Mouse (Mus musculus): ENCODE data around the gene Gen1.

The Gen1 gene

DNA sequence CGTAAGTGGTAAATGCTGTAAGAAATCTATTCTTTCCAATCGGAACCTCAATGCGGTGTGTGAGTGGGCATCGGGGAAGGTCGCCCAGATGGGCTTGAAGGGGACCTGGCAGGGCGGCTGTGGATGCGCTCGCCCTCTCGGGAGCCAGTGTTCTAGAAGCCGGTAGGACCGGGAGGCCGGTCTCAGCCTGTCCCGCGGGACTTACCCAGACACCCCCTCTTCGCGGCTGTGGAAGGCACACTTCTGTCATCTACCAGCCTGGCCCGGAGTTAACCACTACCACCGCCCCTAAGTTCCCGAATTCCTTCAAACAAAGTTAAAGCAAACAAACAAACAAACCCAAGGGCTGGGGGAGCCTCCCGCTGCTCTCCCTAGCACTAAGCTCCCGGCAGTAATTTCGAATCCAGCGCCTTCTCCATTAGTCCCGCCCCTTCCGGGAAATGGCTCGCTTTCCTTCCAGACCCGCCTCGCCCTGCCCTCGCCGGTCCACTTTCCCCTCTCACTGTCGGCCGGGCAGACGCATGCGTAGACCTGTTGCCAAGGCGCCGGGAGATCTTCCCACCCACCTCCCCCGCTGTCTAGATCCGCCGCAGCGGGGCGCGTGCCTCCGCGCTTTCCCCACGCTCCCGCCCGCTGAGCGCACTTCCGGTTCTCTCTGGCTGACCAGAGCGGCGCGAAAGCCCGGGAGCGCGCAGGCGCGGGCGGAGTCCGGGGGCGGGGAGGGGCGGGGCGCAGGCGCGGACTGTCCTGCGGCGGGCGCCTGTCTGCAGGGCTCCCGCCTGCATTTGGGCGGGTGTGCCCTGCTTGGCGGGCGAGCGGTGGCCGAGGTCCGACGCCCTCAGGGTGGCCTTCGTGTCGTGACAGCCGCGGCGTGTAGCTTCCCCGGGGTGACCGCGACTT lies at the start of gene Gen1, which contains the start of gene Smc6:
Gene Gen1, minus strand, starts transcription at position 420 of the 900 bp plus-strand sequence.
Gene Smc6, plus strand, starts transcription at position 505 of the 900 bp plus-strand sequence.
- DNase-seq (ENCODE audit: low spot score), result peak; percentile 95

DNA sequence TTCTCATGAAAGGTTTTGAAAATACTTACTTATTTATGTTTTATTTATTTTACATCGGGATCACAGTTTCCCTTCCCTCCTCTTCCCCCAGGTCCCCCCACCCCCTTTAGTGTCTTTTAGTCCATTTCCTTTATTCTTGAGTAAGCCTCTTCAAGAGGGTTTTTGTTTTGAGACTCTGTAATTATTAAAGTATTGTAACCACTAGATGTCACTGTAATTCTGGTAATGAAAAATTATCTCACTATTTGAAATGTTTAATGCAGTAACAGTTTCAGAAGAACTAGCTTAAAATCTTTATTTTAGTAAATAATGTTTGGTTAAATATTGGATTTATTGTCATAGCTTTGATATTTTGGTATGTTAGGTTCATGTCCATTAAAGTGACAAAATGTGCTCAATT lies 48.2 kb upstream of the Gen1 start:
- no peak for DNase-seq (ENCODE audit: low spot score)

DNA sequence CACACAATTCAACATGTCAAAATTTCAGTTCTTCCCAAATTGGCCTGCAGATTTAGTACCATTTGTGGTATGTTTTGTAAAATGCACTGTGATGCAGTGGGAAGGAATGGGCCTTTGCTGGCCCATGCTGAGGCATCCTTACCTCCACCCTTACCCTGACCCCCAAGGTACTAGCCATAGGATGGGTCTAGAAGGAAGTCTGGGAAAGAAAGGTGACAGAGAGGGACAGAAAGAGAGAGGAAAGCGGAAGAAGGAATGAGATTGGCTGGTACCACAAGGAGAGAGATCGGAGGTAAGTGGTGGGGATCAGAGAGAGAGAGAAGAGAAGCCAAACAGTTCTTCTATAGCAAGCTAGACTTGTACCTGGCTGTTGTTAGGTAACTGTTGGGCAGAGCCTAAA lies 45.5 kb upstream of the Gen1 start:
- no peak for DNase-seq (ENCODE audit: low spot score)

DNA sequence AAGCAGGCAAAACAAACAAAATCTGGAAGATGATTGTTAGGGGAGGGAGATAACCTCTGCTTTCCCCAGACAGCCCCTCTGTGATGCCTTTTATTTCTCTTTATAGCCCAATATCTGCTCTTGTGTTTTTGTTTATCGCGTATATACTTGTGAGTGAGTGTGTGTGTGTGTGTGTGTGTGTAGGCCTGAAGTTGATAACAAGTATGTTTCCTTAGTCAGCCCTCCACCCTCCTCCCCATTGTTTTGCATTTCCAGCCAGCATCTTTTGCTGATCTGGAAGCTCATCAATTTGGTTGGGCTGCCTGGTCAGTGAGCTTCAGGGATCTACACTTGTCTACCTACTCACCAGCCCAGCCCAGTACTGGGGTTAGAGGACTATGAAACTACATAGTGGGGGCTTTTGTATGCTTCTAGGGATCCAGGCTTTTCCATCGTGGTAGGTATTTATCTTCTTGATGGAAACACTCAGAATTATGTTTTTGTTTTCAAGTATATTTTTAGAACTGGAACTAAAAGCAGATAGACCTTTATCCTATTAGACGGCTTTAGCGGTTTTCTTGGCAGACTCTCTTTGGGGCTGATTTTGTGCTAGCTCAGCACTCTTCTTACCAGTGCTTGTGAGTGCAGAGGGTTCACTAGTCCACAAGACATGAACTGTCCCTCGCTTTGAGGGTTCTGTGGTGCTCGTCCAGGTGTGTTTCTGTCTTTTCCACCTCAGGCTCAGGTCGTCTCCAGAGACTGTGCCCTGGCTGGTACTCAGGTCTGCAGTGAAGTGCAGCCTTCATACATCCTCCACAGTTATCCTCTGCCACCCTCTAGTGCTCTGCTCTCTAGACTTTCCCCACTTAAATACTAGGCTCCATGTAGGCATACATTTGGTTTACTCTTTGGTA lies 41.4 kb upstream of the Gen1 start:
- no peak for DNase-seq (ENCODE audit: low spot score)

DNA sequence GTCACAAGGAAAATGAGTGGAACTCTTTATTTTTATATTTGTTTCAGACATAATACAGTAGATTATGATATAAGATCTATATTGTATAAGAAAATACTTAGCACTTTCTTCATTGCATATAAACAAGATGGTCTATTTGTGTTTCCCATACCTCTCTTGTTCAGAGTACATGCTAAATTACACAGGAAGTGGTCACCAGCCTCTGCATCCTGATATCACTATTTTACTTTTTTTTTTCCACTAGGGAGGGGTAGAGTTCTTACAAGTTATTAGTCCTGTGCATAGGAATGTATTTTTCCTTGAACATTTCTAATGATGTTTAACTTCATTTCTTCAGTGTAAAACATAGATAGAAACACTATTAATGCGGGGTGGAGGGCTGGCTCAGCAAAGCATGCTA lies 35.3 kb upstream of the Gen1 start:
- no peak for DNase-seq (ENCODE audit: low spot score)

DNA sequence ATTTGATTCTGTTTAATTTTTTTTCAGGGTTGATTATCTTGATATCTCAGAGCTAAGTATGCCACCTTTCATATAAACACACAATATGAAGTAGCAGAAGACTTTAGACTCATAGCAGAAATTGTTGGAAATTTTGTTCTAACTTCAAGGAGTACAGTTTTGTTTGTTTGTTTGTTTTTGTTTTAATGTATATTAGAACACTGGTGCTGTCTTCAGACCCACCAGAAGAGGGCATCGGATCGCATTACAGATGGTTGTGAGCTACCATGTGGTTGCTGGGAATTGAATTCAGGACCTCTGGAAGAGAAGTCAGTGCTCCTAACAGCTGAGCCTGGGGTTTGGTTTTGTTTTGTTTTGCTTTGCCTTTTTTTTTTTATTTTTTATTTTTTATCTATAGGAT lies 20.8 kb upstream of the Gen1 start:
- no peak for DNase-seq (ENCODE audit: low spot score)

DNA sequence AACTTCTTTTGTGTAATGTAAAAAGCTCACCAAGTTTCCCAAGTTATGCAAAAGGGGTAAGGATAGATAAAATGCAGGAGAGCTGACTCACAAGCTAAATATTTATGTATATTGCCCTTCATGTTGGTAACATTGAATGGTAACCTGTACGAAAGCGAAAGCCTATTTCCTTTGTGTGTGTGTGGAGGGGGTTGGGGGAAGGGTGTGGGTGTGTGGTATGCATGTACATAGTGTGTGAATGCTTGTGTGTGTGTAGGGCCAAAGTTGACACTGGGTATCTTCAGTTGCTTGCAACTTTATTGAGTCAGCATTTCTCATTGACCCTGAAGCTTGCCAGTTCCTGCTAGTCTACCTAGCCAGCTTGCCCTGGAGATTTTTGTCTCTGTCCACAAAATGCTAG lies 16.0 kb upstream of the Gen1 start:
- no peak for DNase-seq (ENCODE audit: low spot score)

DNA sequence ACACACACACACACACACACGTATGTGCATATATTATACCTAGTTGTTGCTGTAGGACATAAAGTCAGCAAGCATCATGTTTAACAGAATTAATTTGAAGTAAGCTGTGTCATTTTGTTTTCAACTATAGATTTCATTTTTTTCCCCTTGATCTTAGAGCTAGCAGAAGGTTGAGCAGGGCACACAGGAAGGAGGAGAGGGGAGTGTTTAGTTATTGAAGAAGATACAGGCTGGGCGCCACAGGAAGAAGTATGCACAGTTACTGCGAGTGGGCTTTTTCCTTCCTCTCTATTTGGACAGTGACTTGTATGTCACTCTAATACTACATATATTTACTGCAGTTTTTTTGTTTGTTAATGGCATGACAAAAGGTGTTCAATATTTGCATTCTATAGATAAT lies 14.3 kb upstream of the Gen1 start:
- no peak for DNase-seq (ENCODE audit: low spot score)

DNA sequence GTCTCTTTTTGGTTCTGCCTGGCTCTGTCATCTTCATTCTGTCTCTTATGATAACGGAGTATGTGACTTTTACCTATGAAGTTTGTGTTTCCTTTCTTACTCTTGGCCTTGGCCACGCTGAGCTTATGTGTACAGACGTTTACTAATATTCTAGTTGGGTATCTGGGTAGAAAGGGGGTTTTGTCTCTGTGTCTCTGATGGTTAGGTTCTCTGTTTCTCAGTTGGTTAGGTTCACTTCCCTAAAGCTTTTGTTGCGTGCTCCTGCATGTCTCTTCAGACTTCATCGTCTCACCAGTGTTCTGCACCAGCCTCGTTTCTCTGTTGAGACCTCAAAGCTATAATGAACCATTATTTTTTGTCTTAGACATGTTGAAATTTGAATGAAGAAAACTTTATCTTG lies 11.6 kb upstream of the Gen1 start:
- no peak for DNase-seq (ENCODE audit: low spot score)

DNA sequence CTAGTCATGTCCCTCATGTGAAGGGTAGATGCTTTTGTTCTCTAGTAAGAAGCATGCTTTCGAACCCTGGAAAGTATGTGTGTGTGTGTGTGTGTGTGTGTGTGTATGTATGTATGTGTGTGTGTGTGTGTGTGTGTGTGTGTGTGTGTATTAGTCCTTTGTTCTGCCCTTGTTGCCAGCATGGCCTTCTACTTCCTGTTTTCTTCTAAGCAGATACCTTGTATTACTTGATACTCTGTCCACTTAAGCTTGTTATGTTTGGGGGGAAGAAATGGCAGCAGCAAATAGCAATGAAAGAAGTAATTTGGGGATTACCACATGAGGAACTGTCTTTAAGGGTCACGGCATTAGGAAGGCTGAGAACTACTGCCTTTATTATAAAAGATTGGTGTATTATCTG lies 11.0 kb upstream of the Gen1 start:
- DNase-seq (ENCODE audit: low spot score), result no peak

DNA sequence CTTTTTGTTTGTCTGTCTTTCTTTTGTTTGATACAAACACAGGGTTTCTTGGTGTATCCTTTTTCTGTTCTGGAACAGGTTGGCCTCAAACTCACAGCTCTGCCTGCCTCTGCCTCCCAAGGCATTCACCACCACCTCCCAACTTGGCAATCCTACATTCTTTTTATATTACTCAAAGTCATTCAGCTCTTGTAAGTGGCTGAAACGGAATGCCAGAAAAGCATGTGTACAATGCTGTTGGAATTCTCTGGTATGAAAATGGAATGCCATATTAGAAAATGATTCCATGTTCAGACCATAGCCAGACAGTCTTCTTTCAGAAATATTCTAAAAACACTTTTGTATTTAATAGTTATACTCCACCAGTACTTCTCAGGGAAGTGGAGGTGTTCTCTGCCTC lies 7.6 kb upstream of the Gen1 start:
- no peak for DNase-seq (ENCODE audit: low spot score)

DNA sequence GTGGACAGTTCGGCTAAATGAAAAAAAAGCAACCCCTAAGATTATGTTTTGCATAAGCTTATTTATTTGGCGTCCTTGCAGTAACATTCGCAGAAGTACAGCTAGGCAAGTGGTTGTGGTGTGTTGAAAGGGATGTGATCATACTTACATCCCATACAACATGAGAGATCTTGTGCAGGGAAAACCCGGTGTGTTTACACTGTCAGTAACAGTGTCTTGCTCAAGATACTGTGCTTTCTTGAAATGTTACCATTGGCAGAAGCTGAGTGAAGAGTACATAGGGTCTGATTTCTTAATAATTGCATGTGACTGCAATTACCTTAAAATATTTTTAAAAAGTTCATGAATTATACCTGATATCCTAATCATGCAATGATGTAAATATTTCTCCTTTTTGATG lies 7.0 kb upstream of the Gen1 start:
- no peak for DNase-seq (ENCODE audit: low spot score)

DNA sequence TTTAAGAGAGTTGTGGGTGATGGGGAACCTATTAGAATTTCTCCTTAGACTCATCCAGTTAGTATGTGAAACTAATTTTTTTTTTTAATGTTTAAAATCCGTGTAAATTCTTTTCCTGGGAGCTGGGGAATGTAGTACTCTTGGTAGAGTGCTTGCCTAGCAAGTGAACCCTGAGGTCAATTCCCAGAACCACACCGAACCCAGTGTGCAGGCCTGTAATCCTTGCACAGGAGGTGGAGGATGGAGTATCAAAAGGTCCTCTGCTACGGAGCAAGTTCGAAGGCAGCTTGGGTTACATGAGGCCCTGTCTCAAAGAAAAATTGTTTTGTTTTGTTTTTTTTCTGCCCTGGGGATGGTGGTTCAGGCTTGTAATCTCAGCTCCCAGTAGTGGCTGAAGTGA lies 1.4 kb upstream of the Gen1 start:
- no peak for DNase-seq (ENCODE audit: low spot score)

DNA sequence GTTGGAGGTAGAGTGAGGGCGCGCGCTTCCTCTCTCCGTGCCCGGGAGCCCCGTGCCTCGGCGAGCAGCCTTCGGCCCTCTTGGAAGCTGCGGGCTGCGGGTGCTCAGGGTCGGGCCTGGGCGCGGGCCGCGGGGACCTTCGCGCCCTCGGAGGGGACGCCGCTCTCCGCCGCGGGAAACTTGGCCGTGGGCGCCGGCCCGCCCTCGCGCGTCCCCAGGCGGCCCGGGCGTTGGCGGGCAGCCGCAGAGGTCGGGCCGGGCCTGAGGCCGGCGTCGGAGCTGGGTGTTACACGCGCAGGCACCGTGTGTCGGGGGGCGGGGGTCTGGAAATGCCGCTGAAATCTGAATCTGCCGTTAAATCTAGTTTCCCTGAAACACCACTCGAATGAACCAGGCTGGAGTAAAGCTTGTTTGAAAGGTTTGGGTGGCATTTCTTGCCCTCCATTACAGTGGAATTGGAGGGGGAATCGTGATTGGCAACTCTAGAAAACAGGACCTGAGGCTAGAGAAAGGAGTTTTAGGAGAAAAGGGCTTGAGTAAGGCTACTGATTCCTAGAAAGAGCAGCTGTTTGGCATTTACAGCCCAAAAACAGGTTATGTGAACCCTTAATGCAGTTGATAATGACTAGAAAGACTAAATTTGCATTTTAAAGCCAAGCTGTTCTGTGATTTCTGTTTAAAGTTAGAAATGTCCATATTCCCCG lies 833 bp upstream of the Gen1 start:
- peak; percentile 77 for DNase-seq (ENCODE audit: low spot score)

DNA sequence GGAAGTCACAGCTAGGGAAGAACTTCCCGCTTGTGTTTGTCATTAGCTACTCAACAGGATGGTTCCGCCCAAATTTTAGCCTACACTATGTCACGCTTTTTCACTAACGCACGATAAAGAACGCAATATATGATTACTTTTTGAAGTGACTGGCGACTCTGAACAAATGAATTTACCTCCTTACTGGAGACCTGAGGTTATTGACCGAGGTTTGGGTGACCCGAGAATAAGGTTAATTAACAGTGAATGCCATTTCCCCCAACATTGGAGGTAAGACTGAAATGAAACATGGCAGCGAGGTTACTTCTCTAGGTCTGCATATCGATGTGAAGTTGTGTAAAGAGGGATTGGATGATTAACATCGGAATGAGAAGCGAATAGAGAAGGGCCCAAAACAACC lies 706 bp downstream of the Gen1 start:
- no peak for DNase-seq (ENCODE audit: low spot score)

DNA sequence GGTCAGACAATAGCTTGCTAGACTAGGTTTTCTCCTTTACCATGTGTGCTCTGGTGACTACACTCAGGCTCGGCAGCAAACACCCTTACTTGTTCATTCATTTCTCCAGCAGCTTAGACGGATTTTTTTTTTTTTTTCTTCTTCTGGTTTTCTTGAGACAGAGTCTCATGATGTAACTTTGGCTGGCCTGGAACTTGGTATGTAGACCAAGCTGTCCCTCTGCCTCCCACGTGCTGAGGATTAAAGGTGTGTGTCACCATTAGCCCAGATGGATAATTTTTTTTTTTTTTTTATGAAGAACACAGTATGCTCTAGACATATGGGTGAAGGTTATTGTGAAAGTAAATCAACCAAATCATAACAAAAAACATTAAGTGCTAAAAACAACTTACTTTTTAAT lies 15.3 kb downstream of the Gen1 start:
- no peak for DNase-seq (ENCODE audit: low spot score)

DNA sequence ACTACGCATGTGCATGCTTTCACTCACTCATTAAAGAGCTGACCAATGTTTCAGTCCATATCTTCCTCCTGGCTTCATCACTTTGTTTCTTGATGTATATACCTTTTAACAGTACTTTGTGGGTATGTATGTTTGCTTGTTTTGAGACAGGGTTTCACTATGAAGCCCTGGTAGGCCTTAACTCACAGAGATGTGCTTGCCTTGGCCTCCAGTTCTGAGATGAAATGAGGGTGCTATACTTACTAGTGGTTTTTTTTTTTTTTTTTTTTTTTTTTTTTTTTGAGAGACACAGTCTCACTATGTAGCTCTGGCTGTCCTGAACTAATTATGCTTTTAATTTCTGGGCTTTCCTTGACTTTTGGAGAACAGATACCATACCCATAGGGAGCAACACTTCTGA lies 18.1 kb downstream of the Gen1 start:
- DNase-seq (ENCODE audit: low spot score), result no peak

DNA sequence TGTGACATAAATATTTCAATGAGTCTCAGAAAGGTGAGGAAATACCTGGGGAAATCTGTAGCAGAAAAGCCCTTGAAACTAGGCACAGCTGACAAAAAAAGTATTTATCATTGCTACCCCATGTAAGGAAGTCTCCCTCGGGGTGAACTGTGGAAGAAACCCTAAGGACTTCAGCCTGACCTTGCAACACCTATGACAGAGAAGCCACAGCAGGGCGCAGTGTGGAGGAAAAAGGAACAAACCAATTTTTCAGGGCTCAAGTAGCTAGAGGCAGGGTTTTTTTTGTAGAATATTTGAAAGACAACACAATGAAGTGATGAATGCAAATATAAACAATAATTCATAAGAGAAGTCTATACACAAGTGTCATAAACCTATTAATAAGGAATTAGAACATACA lies 29.6 kb downstream of the Gen1 start:
- DNase-seq (ENCODE audit: low spot score), result no peak

DNA sequence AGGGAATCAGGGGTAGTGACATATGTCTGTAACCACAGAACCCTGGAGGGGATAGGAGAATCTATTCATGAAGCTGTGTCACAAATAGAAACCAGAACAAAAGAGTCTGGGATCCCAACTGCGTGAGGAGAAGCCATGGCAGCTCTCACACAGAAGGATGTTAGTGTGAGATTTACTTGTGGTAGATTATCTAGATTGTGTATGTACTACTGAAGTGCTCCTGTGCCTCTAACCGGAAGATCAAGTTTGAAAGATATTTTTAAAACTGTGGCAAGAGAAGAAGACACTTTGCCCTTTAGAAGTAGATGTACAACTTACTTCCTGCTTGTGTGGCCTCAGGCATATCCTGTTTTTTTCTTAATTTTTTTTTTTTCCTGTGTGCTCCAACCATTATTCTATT lies 35.3 kb downstream of the Gen1 start:
- DNase-seq (ENCODE audit: low spot score), result no peak

DNA sequence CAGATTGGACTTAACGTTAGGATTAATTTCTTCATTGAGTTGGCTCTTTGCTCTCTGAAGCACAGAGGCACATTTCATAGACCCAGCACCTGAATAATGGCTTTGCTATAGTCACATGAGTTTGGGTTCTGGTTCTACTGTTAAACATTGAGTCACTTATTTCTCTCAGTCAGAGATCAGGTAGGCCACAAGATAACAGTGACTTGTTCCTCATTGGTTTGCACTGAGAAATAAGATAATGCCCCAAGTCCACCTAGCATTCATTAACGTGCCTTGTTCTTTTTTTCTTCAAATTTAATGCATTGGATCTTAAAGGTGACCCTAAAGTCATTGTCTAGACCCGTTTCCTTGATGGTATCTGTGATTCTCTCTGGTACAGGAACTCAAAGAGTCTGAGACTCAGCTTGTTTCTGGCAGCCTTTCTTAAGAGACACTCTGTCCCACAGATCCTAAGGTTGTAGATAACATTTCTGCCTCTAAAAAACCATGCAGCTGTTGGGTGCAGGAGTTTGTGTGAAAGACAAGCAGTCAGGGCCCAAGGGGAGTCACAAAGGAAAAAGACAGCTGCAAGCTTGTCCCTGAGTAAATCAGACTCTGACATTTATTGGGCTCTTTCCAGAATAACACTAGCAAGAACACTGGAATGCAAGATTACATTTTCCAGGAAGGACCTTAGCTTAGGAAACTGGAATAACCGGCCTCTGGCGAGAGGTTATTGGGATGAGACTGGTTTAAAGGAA lies 38.9 kb downstream of the Gen1 start:
- no peak for DNase-seq (ENCODE audit: low spot score)

DNA sequence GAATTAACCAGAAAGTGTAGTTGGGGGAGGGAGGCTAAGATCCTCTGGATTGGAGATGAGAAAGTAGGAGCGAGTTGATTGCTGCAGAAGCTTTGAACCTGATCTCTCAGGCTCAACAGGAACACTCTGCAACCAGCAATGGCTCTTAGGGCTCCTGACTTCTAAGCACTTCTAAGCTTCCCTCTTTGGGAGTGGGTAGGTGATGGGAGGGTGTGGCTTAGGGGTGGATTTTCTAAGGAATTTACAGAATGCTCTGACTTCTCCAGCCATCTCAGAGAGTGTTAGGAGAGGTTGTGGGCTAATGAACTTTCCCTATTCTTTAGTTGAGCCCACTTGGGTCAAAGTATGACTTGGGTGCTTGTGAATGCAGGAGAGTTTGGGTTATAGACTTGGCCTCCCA lies 39.5 kb downstream of the Gen1 start:
- no peak for DNase-seq (ENCODE audit: low spot score)

DNA sequence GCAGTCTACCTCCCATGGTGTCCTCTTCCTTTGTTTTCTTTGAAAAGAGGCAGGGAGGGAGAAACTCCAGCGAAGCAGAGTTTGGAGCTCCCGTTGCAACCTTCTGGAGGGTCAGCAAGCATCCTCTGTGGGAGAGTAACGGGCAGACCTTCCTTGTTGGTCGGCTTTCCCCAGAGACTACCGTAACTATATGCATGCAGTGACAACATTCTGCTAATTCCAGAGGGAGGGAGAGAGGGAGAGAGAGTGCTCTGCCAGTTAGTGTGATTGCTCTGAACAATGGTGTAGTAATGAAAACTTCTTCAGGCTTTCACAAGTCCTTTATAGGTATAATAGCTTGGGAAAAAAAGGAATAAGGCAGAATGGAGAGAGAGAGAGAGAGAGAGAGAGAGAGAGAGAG lies 40.9 kb downstream of the Gen1 start:
- no peak for DNase-seq (ENCODE audit: low spot score)
